Comparison of ENCODE assay signal across 8 mouse cellular contexts in the genomic region with DNA sequence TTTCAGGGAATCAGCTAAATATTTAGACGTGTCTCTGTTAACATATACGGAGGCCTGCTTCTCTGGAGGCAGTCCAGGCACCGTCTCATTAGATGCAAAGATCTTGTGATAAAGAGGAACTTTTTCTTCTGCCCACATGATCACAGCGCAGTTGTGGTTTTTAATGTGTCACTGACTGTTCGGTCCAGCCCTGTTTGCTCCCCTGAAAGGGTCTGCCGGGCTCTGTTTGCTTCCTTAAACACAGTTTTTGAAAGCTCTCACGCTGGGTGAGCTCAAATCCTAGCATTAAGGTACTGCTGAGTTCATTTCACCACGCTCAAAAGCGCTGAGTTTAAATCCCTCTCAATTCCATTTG. TPM values are rescaled to one million over a fixed set of nuclear protein-coding genes. Genes with fewer than 3 reads are reported as not detected.
A peak's percentile ranks its signal among the peaks of the same experiment; 100 is the strongest.
DNase-seq lines count a peak whose midpoint lies in the region; ATAC-seq and TF ChIP-seq lines count a peak whose summit lies in the region.

No protein-coding gene starts in this region.

- peak overlapping the region; percentile 56 for H3K4me3 ChIP-seq in bone marrow macrophage, adult 2 months (ENCODE audit: insufficient read depth, low read length)
- no peak overlapping the region for H3K4me3 ChIP-seq in hindbrain, embryonic 13.5 days
- no peak overlapping the region for H3K4me3 ChIP-seq in midbrain, embryonic 12.5 days

- peaks cover 33% of the 10 kb centered on the region for H3K4me1 ChIP-seq in bone marrow macrophage, adult 2 months (ENCODE audit: control insufficient read depth, insufficient read depth, low read length)
- peaks cover 57% of the 10 kb centered on the region for H3K4me1 ChIP-seq in hindbrain, embryonic 13.5 days (replicated peaks)
- peaks cover 38% of the 10 kb centered on the region for H3K4me1 ChIP-seq in midbrain, embryonic 12.5 days

- no peak for TF ChIP-seq CTCF in bone marrow macrophage, adult 2 months (IDR thresholded peaks at IDR 0.05; ENCODE audit: low read depth, low read length)

- DNase-seq in heart, adult 11 months, result peak; percentile 92
- DNase-seq in heart, postnatal 25 days (ENCODE audit: low spot score), result no peak
- no peak for DNase-seq in ovary, postnatal 36 days (ENCODE audit: low spot score)
- no peak for DNase-seq in layer of hippocampus, adult 9-10 months (ENCODE audit: low spot score)
- no peak for DNase-seq in layer of hippocampus, adult 18-20 months (ENCODE audit: low spot score in 2 of 2)

- peak overlapping the region; percentile 97 for H3K27ac ChIP-seq in bone marrow macrophage, adult 2 months (ENCODE audit: insufficient read depth, low read depth, low read length)
- peak overlapping the region; percentile 30 for H3K27ac ChIP-seq in hindbrain, embryonic 13.5 days
- no peak overlapping the region; the same call in 1 of the 2 replicates for H3K27ac ChIP-seq in midbrain, embryonic 12.5 days (replicated peaks)

- WGBS in hindbrain, embryonic 13.5 days, result 4% methylated on average over 9 of the region's 9 CpGs
- 3% methylated on average over 9 of the region's 9 CpGs for WGBS in midbrain, embryonic 12.5 days

- no peak overlapping the region for H3K9ac ChIP-seq in hindbrain, embryonic 13.5 days
- no peak overlapping the region for H3K9ac ChIP-seq in midbrain, embryonic 12.5 days (replicated peaks)

- H3K9me3 ChIP-seq in hindbrain, embryonic 13.5 days, result no peaks in the 10 kb centered on the region
- H3K9me3 ChIP-seq in midbrain, embryonic 12.5 days, result no peaks in the 10 kb centered on the region

- intact Hi-C loops in heart, postnatal 25 days (cut with DNase I), result loop anchor here (1.0 to 5.0 kb wide), 3 partner anchors 166 to 307 kb away; partner anchors contain the start of gene Fzd7

- H3K36me3 ChIP-seq in hindbrain, embryonic 13.5 days, result no peaks in the 10 kb centered on the region
- no peaks in the 10 kb centered on the region for H3K36me3 ChIP-seq in midbrain, embryonic 12.5 days

- no peak for TF ChIP-seq POLR2A in bone marrow macrophage, adult 2 months (IDR thresholded peaks at IDR 0.05; ENCODE audit: borderline replicate concordance, low read depth, low read length)

- H3K27me3 ChIP-seq in hindbrain, embryonic 13.5 days, result 0 out of 2 replicates have a peak, but pooled peaks cover 3% of the 10 kb centered on the region
- peaks cover 61% of the 10 kb centered on the region for H3K27me3 ChIP-seq in midbrain, embryonic 12.5 days

- no peak for ATAC-seq in hindbrain, embryonic 13.5 days (ENCODE audit: low FRiP score)
- peak; percentile 57 for ATAC-seq in midbrain, embryonic 12.5 days (ENCODE audit: low FRiP score, low read depth)

- peak overlapping the region; percentile 34 for H3K4me2 ChIP-seq in hindbrain, embryonic 13.5 days
- peak overlapping the region; percentile 23; the same call in 1 of the 2 replicates for H3K4me2 ChIP-seq in midbrain, embryonic 12.5 days (replicated peaks)

RNA-seq across cellular contexts. Expression of gene Cdk15, which starts 59.3 kb away (rescaled TPM):
- total RNA-seq in heart, postnatal 25 days (2021), result not detected
- 0.51 TPM in 1 of 2 replicates, not detected in the other for polyA plus RNA-seq in bone marrow macrophage, adult 2 months (2012; ENCODE audit: insufficient read depth, insufficient read length, missing spikeins)
- polyA plus RNA-seq in hindbrain, embryonic 13.5 days (2015; fragmentation: Nextera tagmentation; extraction: Ambion mirVana), result 0.78 and 1.1 TPM in 2 replicates
- 0.21 and 0.28 TPM in 2 replicates for polyA plus RNA-seq in midbrain, embryonic 12.5 days (2016; fragmentation: Nextera tagmentation; extraction: Ambion mirVana)
- under 1 TPM; 0.42 to 0.53 TPM for total RNA-seq in layer of hippocampus, adult 18-20 months (2021)
